Mouse (Mus musculus) liver, embryonic 13.5 days (tissue): ENCODE data around the gene Iqcf5. TPM values are rescaled to one million over a fixed set of nuclear protein-coding genes. Genes with fewer than 3 reads are reported as not detected.
A peak's percentile ranks its signal among the peaks of the same experiment; 100 is the strongest.

Experiments used
- ATAC-seq: fragments of 200-750 bp; cut with Nextera tagmentation; 2 replicates; pipeline ENCODE4 v1.8.0; 2017; ENCODE audit warnings: low read depth, mild to moderate bottlenecking, moderate number of reproducible peaks, moderate library complexity
- DNase-seq: peaks from one replicate; pipeline ENCODE4 v3.0.0; 2022
- H3K27ac ChIP-seq: fragments of 300-500 bp; sonication (generic); 2 replicates; pipeline ENCODE4 v1.5.1; 2015; ENCODE audit warnings: moderate library complexity, mild to moderate bottlenecking, inconsistent platforms
- H3K27me3 ChIP-seq: fragments of 300-500 bp; sonication (generic); 2 replicates; pipeline ENCODE4 v1.6.1; 2015; ENCODE audit warnings: mild to moderate bottlenecking, inconsistent platforms
- H3K36me3 ChIP-seq: fragments of 300-500 bp; sonication (generic); 2 replicates; pipeline ENCODE4 v1.6.1; 2015; ENCODE audit warnings: mild to moderate bottlenecking, inconsistent platforms
- H3K4me1 ChIP-seq: fragments of 300-500 bp; sonication (generic); replicated peaks from 2 replicates; pipeline ENCODE4 v1.6.1; 2015; ENCODE audit warnings: inconsistent platforms
- H3K4me2 ChIP-seq: fragments of 300-500 bp; sonication (generic); 2 replicates; pipeline ENCODE4 v1.6.1; 2015; ENCODE audit warnings: inconsistent platforms, mild to moderate bottlenecking, moderate library complexity
- H3K4me3 ChIP-seq: fragments of 300-500 bp; sonication (generic); replicated peaks from 2 replicates; pipeline ENCODE4 v1.5.1; 2015; ENCODE audit warnings: mild to moderate bottlenecking, inconsistent platforms
- H3K9ac ChIP-seq: fragments of 300-500 bp; sonication (generic); 2 replicates; pipeline ENCODE4 v1.6.1; 2015; ENCODE audit warnings: mild to moderate bottlenecking, inconsistent platforms
- H3K9me3 ChIP-seq: fragments of 300-500 bp; sonication (generic); replicated peaks from 2 replicates; pipeline ENCODE4 v1.6.1; 2016; ENCODE audit warnings: inconsistent platforms
- WGBS: fragments of 180-500 bp; shearing (Covaris S2); methylation state at CpG from one replicate; pipeline ENCODE4 v1.1.7; 2015; ENCODE audit not compliant: insufficient replicate concordance; 5-methylcytosine and 5-hydroxymethylcytosine counted together
- polyA plus RNA-seq: library from polyadenylated mRNA; unstranded; fragments of >200 nt; fragmentation: Nextera tagmentation; extraction: Ambion mirVana; gene quantifications from 2 replicates; pipeline ENCODE4 v1.2.1, GENCODE M21; 2015

Gene Iqcf5
- not detected in 2 replicates for polyA plus RNA-seq

- ATAC-seq (no peak), DNase-seq (no peak)
- no peaks in the 10 kb centered on the region for H3K36me3 ChIP-seq
- H3K27me3 ChIP-seq = no peaks in the 10 kb centered on the region
- WGBS = 64% methylated on average over 4 of the region's 4 CpGs
- H3K4me2 ChIP-seq = no peak within 1 kb of the TSS
- H3K27ac ChIP-seq = no peak within 1 kb of the TSS
- H3K9me3 ChIP-seq = no peaks in the 10 kb centered on the region
- no peak within 1 kb of the TSS for H3K9ac ChIP-seq
- H3K4me3 ChIP-seq = no peak within 1 kb of the TSS
- peaks cover 12% of the 10 kb centered on the region; the same call in 1 of the 2 replicates for H3K4me1 ChIP-seq
Observed at GRCm38 (mm10) chr9:106514273-106514672, at the start of gene Iqcf5. Gene Iqcf5 (plus strand): TSS chr9:106514573.

GRCm38 (mm10) chr9:106464751-106465541 lies 49.4 kb upstream of the Iqcf5 start:
- peak overlapping the region; percentile 39; the same call in 1 of the 2 replicates for H3K9ac ChIP-seq
- peak; percentile 13; the same call in 1 of the 2 replicates for ATAC-seq

GRCm38 (mm10) chr9:106465571-106466200 lies 48.7 kb upstream of the Iqcf5 start, which contains the start of gene Gpr62:
Gene Gpr62 (minus strand): TSS chr9:106465938.
- ATAC-seq (no peak), DNase-seq (no peak)
- peak within 1 kb of the TSS; percentile 59 for H3K4me3 ChIP-seq
- 35% methylated on average over 26 of the region's 26 CpGs for WGBS
- peak within 1 kb of the TSS; percentile 39; the same call in 1 of the 2 replicates for H3K9ac ChIP-seq
- no peak within 1 kb of the TSS for H3K27ac ChIP-seq
- no peaks in the 10 kb centered on the region for H3K9me3 ChIP-seq
- H3K4me1 ChIP-seq = peaks cover 21% of the 10 kb centered on the region
- H3K27me3 ChIP-seq = peaks cover 40% of the 10 kb centered on the region
- peaks cover 6% of the 10 kb centered on the region for H3K36me3 ChIP-seq
- peak within 1 kb of the TSS; percentile 76 for H3K4me2 ChIP-seq

More at GRCm38 (mm10) chr9:106464751-106465541, 49.4 kb upstream of the Iqcf5 start:
- Histone ChIP-seq H3K4me3 (peak overlapping the region; percentile 59), H3K4me2 (peak overlapping the region; percentile 76), H3K9me3 (no peaks in the 10 kb centered on the region), H3K36me3 (peaks cover 10% of the 10 kb centered on the region), H3K4me1 (peaks cover 20% of the 10 kb centered on the region), H3K27me3 (peaks cover 40% of the 10 kb centered on the region), H3K27ac (no peak overlapping the region)
- DNase-seq = no peak
- WGBS = 4% methylated on average over 94 of the region's 99 CpGs

- Histone ChIP-seq H3K9me3 (no peaks in the 10 kb centered on the region), H3K4me2 (no peak overlapping the region), H3K27me3 (peaks cover 40% of the 10 kb centered on the region), H3K9ac (no peak overlapping the region), H3K4me3 (no peak overlapping the region), H3K36me3 (peaks cover 6% of the 10 kb centered on the region; the same call in 1 of the 2 replicates), H3K4me1 (peaks cover 21% of the 10 kb centered on the region), H3K27ac (no peak overlapping the region)
- ATAC-seq (no peak), DNase-seq (no peak)
- WGBS = 68% methylated on average over 6 of the region's 6 CpGs
Observed at GRCm38 (mm10) chr9:106466721-106467120, 47.7 kb upstream of the Iqcf5 start.

- 59% methylated on average over 7 of the region's 7 CpGs for WGBS
- ATAC-seq (no peak), DNase-seq (no peak)
- H3K9ac ChIP-seq = no peak overlapping the region
- no peak overlapping the region for H3K4me2 ChIP-seq
- no peaks in the 10 kb centered on the region for H3K36me3 ChIP-seq
- H3K27ac ChIP-seq = no peak overlapping the region
- peaks cover 40% of the 10 kb centered on the region for H3K27me3 ChIP-seq
- H3K9me3 ChIP-seq = no peaks in the 10 kb centered on the region
- H3K4me1 ChIP-seq = peaks cover 21% of the 10 kb centered on the region
- no peak overlapping the region for H3K4me3 ChIP-seq
Observed at GRCm38 (mm10) chr9:106467746-106468145, 46.6 kb upstream of the Iqcf5 start.

GRCm38 (mm10) chr9:106469317-106469716 lies 45.1 kb upstream of the Iqcf5 start:
- no peak for ATAC-seq
- Histone ChIP-seq H3K4me3 (no peak overlapping the region), H3K36me3 (no peaks in the 10 kb centered on the region), H3K4me2 (no peak overlapping the region), H3K9ac (no peak overlapping the region), H3K4me1 (peaks cover 24% of the 10 kb centered on the region), H3K27me3 (peaks cover 27% of the 10 kb centered on the region), H3K9me3 (no peaks in the 10 kb centered on the region), H3K27ac (no peak overlapping the region)
- whole genome bisulfite sequencing = 43% methylated on average over 6 of the region's 6 CpGs
- no peak for DNase-seq

- peaks cover 24% of the 10 kb centered on the region for H3K4me1 ChIP-seq
- H3K27me3 ChIP-seq = peaks cover 22% of the 10 kb centered on the region
- DNase-seq = no peak
- no peak overlapping the region for H3K4me3 ChIP-seq
- WGBS = 38% methylated on average over 9 of the region's 9 CpGs
- no peak overlapping the region for H3K27ac ChIP-seq
- H3K9ac ChIP-seq = no peak overlapping the region
- no peak for ATAC-seq
- no peaks in the 10 kb centered on the region for H3K36me3 ChIP-seq
- H3K4me2 ChIP-seq = no peak overlapping the region
- H3K9me3 ChIP-seq = no peaks in the 10 kb centered on the region
Observed at GRCm38 (mm10) chr9:106469776-106470175, 44.6 kb upstream of the Iqcf5 start.

- Histone ChIP-seq H3K27me3 (peaks cover 8% of the 10 kb centered on the region), H3K27ac (no peak overlapping the region), H3K36me3 (no peaks in the 10 kb centered on the region), H3K9me3 (no peaks in the 10 kb centered on the region), H3K9ac (no peak overlapping the region), H3K4me3 (no peak overlapping the region), H3K4me1 (peaks cover 27% of the 10 kb centered on the region), H3K4me2 (0 out of 2 replicates have a peak overlapping the region, but pooled peaks have one; percentile 13)
- DNase-seq (no peak), ATAC-seq (no peak)
- 68% methylated on average over 14 of the region's 14 CpGs for WGBS
Observed at GRCm38 (mm10) chr9:106470991-106471750, 43.2 kb upstream of the Iqcf5 start.

- peaks cover 33% of the 10 kb centered on the region for H3K4me1 ChIP-seq
- 42% methylated on average over 5 of the region's 5 CpGs for WGBS
- H3K4me2 ChIP-seq = 0 out of 2 replicates have a peak overlapping the region, but pooled peaks have one; percentile 13
- no peak overlapping the region for H3K27ac ChIP-seq
- ATAC-seq (no peak), DNase-seq (peak; percentile 1)
- H3K9me3 ChIP-seq = no peaks in the 10 kb centered on the region
- no peak overlapping the region for H3K9ac ChIP-seq
- H3K27me3 ChIP-seq = peaks cover 3% of the 10 kb centered on the region; the same call in 1 of the 2 replicates
- no peaks in the 10 kb centered on the region for H3K36me3 ChIP-seq
- no peak overlapping the region for H3K4me3 ChIP-seq
Observed at GRCm38 (mm10) chr9:106471892-106472291, 42.5 kb upstream of the Iqcf5 start.

GRCm38 (mm10) chr9:106472321-106472720 lies 42.1 kb upstream of the Iqcf5 start:
- no peak overlapping the region for H3K9ac ChIP-seq
- no peaks in the 10 kb centered on the region for H3K36me3 ChIP-seq
- H3K9me3 ChIP-seq = no peaks in the 10 kb centered on the region
- H3K4me3 ChIP-seq = no peak overlapping the region
- DNase-seq = no peak
- H3K27me3 ChIP-seq = no peaks in the 10 kb centered on the region
- 57% methylated on average over 4 of the region's 4 CpGs for WGBS
- no peak overlapping the region for H3K4me2 ChIP-seq
- H3K4me1 ChIP-seq = peaks cover 35% of the 10 kb centered on the region
- no peak overlapping the region for H3K27ac ChIP-seq
- ATAC-seq = no peak
